ENCODE assay signal across 8 mouse cellular contexts in the genomic region with DNA sequence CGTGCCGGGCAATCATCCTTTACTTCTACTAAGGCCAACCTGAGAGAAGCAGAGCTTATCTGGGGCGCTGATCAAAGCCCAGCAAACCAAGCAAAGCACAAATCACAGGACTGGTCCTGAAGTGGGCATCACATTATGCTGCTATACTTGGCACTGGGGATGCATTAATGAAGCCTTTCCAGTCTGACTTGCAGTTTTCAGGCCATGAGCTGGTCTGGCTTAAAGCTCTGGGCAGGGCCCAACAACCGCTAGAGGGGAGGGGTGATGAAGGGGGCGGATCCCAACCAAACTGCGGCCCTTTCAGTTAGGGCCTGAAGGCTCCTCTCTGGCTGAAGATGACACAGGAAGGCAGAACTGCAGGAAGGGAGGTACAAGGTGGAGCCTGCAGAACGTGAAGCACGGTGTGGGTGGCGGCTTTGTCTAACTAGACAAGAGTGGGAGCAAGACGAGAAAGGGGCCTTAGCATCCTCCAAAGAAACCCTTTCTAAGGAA. TPM values are rescaled to one million over a fixed set of nuclear protein-coding genes. Genes with fewer than 3 reads are reported as not detected.
DNase-seq lines count a peak whose midpoint lies in the region; ATAC-seq and TF ChIP-seq lines count a peak whose summit lies in the region.

No protein-coding gene starts in this region.

- no peak for TF ChIP-seq CTCF in ES-Bruce4 (IDR thresholded peaks at IDR 0.05; ENCODE audit: low read depth, low read length)

- TF ChIP-seq EP300 in ES-Bruce4 (IDR thresholded peaks at IDR 0.05; ENCODE audit: insufficient read depth, low read depth, low read length) = no peak

- ATAC-seq in CD4-positive, CD25-positive, alpha-beta regulatory T cell, adult 4 months = no peak
- no peak for ATAC-seq in heart, embryonic 16.5 days (replicated peaks; ENCODE audit: extremely low read depth, insufficient read depth, low FRiP score)

- DNase-seq in CD4-positive, CD25-positive, alpha-beta regulatory T cell, adult 2 months (ENCODE audit: low read depth, low spot score) = peak; percentile 57
- DNase-seq in cerebellum, adult 9-11 months = peak; percentile 78
- DNase-seq in kidney, postnatal 25 days = peak; percentile 53 to 75
- peak; percentile 44 for DNase-seq in midbrain, embryonic 10.5 days (ENCODE audit: low spot score)
- DNase-seq in testis, postnatal 14 days (ENCODE audit: low spot score) = peak; percentile 52

- 0 out of 2 replicates have a peak overlapping the region, but pooled peaks have one; percentile 8 for H3K9ac ChIP-seq in ES-Bruce4 (ENCODE audit: low read depth, poor library complexity, severe bottlenecking)
- peak overlapping the region; percentile 72 for H3K9ac ChIP-seq in heart, embryonic 16.5 days (ENCODE audit: low read length)

- WGBS in heart, embryonic 16.5 days = 21% methylated on average over 10 of the region's 10 CpGs
- WGBS in midbrain, embryonic 10.5 days = 27% methylated on average over 10 of the region's 10 CpGs

- H3K27ac ChIP-seq in ES-Bruce4 (ENCODE audit: insufficient read depth, low read length) = no peak overlapping the region
- H3K27ac ChIP-seq in heart, embryonic 16.5 days (ENCODE audit: low read length) = peak overlapping the region; percentile 61
- peak overlapping the region; percentile 90 for H3K27ac ChIP-seq in midbrain, embryonic 10.5 days (replicated peaks)

- H3K9me3 ChIP-seq in ES-Bruce4 (replicated peaks; ENCODE audit: control insufficient read depth, insufficient read depth, low read length, poor library complexity, severe bottlenecking) = no peaks in the 10 kb centered on the region
- no peaks in the 10 kb centered on the region for H3K9me3 ChIP-seq in heart, embryonic 16.5 days (replicated peaks; ENCODE audit: control insufficient read depth, low read length)
- H3K9me3 ChIP-seq in midbrain, embryonic 10.5 days (replicated peaks) = no peaks in the 10 kb centered on the region

- peaks cover 2% of the 10 kb centered on the region for H3K4me1 ChIP-seq in ES-Bruce4 (ENCODE audit: control insufficient read depth, insufficient read depth, low read length)
- peaks cover 20% of the 10 kb centered on the region for H3K4me1 ChIP-seq in heart, embryonic 16.5 days (ENCODE audit: control insufficient read depth, insufficient read depth, low read length)
- peaks cover 42% of the 10 kb centered on the region for H3K4me1 ChIP-seq in midbrain, embryonic 10.5 days

- H3K27me3 ChIP-seq in ES-Bruce4 (ENCODE audit: control insufficient read depth, insufficient read depth, low read length, poor library complexity, severe bottlenecking) = no peaks in the 10 kb centered on the region
- no peaks in the 10 kb centered on the region for H3K27me3 ChIP-seq in heart, embryonic 16.5 days (ENCODE audit: control insufficient read depth, insufficient read depth, low read length)
- no peaks in the 10 kb centered on the region for H3K27me3 ChIP-seq in midbrain, embryonic 10.5 days (ENCODE audit: low read depth, poor library complexity, severe bottlenecking)

- H3K4me2 ChIP-seq in heart, embryonic 16.5 days (ENCODE audit: low read depth, low read length) = peak overlapping the region; percentile 95

- H3K36me3 ChIP-seq in ES-Bruce4 (ENCODE audit: control insufficient read depth, insufficient read depth, low read length, poor library complexity, severe bottlenecking) = peaks cover 44% of the 10 kb centered on the region
- peaks cover 37% of the 10 kb centered on the region for H3K36me3 ChIP-seq in heart, embryonic 16.5 days (ENCODE audit: control insufficient read depth, insufficient read depth)
- H3K36me3 ChIP-seq in midbrain, embryonic 10.5 days = peaks cover 65% of the 10 kb centered on the region

- peak overlapping the region; percentile 88 for H3K4me3 ChIP-seq in ES-Bruce4 (ENCODE audit: low read depth, low read length)
- peak overlapping the region; percentile 80 for H3K4me3 ChIP-seq in heart, embryonic 16.5 days (ENCODE audit: low read length)
- peak overlapping the region; percentile 90 for H3K4me3 ChIP-seq in midbrain, embryonic 10.5 days

- no peak for TF ChIP-seq POLR2A in ES-Bruce4 (IDR thresholded peaks at IDR 0.05; ENCODE audit: insufficient read depth, low read length)

RNA-seq across cellular contexts. Expression of gene Usp5, which starts 1.1 kb away (rescaled TPM):
- 100 to 1,000 TPM in 1 of 2 experiments, 10 to 100 TPM in 1; 77.2 to 154 TPM for polyA plus RNA-seq in CD4-positive, CD25-positive, alpha-beta regulatory T cell, adult 4 months (2017; shearing (Covaris generic))
- polyA plus RNA-seq in ES-Bruce4 (2011; ENCODE audit: insufficient read depth, insufficient read length, low read depth, missing spikeins) = 80.9 and 85.2 TPM in 2 replicates
- 104 and 112 TPM in 2 replicates for polyA plus RNA-seq in heart, embryonic 16.5 days (2015; fragmentation: Nextera tagmentation; extraction: Ambion mirVana)
- 212 and 228 TPM in 2 replicates for polyA plus RNA-seq in midbrain, embryonic 10.5 days (2016; fragmentation: Nextera tagmentation; extraction: Ambion mirVana)

RNA-seq across cellular contexts. Expression of gene Cdca3, which starts 1.2 kb away (rescaled TPM):
- 10 to 100 TPM in 1 of 2 experiments, 1 to 10 TPM in 1; 8.0 to 27.1 TPM for polyA plus RNA-seq in CD4-positive, CD25-positive, alpha-beta regulatory T cell, adult 4 months (2017; shearing (Covaris generic))
- polyA plus RNA-seq in ES-Bruce4 (2011; ENCODE audit: insufficient read depth, insufficient read length, low read depth, missing spikeins) = 162 and 187 TPM in 2 replicates
- polyA plus RNA-seq in heart, embryonic 16.5 days (2015; fragmentation: Nextera tagmentation; extraction: Ambion mirVana) = 126 and 136 TPM in 2 replicates
- 258 and 273 TPM in 2 replicates for polyA plus RNA-seq in midbrain, embryonic 10.5 days (2016; fragmentation: Nextera tagmentation; extraction: Ambion mirVana)

RNA-seq across cellular contexts. Expression of gene Gnb3, which starts 11.9 kb away (rescaled TPM):
- polyA plus RNA-seq in CD4-positive, CD25-positive, alpha-beta regulatory T cell, adult 4 months (2017; shearing (Covaris generic)) = not detected
- not detected in 2 replicates for polyA plus RNA-seq in ES-Bruce4 (2011; ENCODE audit: insufficient read depth, insufficient read length, low read depth, missing spikeins)
- polyA plus RNA-seq in heart, embryonic 16.5 days (2015; fragmentation: Nextera tagmentation; extraction: Ambion mirVana) = 3.8 and 4.2 TPM in 2 replicates
- 0.89 and 3.4 TPM in 2 replicates for polyA plus RNA-seq in midbrain, embryonic 10.5 days (2016; fragmentation: Nextera tagmentation; extraction: Ambion mirVana)

RNA-seq across cellular contexts. Expression of gene Tpi1, which starts 14.1 kb away (rescaled TPM):
- 10 to 100 TPM; 65.7 to 90.0 TPM for polyA plus RNA-seq in CD4-positive, CD25-positive, alpha-beta regulatory T cell, adult 4 months (2017; shearing (Covaris generic))
- polyA plus RNA-seq in ES-Bruce4 (2011; ENCODE audit: insufficient read depth, insufficient read length, low read depth, missing spikeins) = 377 and 389 TPM in 2 replicates
- 1,525 and 1,576 TPM in 2 replicates for polyA plus RNA-seq in heart, embryonic 16.5 days (2015; fragmentation: Nextera tagmentation; extraction: Ambion mirVana)
- 786 and 953 TPM in 2 replicates for polyA plus RNA-seq in midbrain, embryonic 10.5 days (2016; fragmentation: Nextera tagmentation; extraction: Ambion mirVana)

RNA-seq across cellular contexts. Expression of gene Spsb2, which starts 19.7 kb away (rescaled TPM):
- polyA plus RNA-seq in CD4-positive, CD25-positive, alpha-beta regulatory T cell, adult 4 months (2017; shearing (Covaris generic)) = 1 to 10 TPM; 1.7 to 3.4 TPM
- polyA plus RNA-seq in ES-Bruce4 (2011; ENCODE audit: insufficient read depth, insufficient read length, low read depth, missing spikeins) = 4.6 and 5.4 TPM in 2 replicates
- 7.4 and 9.2 TPM in 2 replicates for polyA plus RNA-seq in heart, embryonic 16.5 days (2015; fragmentation: Nextera tagmentation; extraction: Ambion mirVana)
- polyA plus RNA-seq in midbrain, embryonic 10.5 days (2016; fragmentation: Nextera tagmentation; extraction: Ambion mirVana) = 8.8 and 10.0 TPM in 2 replicates
